Mouse (Mus musculus): ENCODE measurements around the gene Tbc1d1. TPM values are rescaled to one million over a fixed set of nuclear protein-coding genes. Genes with fewer than 3 reads are reported as not detected.
"Not testable (repeated sequence)": the region's sequence is repeated elsewhere in the genome, so short reads cannot be mapped to it uniquely, and the experiment has no call there.

Tbc1d1 gene
- total RNA-seq, 4 experiments from 2014 or later: 15.2 to 19.7 (median 18.1) TPM

DNA sequence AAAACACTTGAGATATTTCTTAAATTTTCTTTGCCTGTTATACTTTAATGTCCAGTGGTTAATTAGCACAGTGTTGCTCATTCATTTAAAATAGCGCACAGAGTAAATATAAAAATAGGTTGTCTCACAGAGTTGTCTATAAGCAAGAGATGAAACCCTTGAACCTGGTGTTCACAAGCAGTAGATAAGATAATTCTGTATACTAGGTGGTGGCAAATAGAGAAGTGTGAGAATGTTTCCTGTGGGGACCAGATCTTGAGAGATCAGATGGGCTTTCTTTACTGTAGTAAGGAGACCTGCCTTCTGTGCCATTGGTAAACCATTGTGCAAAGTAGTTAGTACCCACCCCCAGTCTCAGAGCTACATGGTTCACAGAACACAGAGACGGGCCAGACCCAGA, 192.1 kb downstream of the Tbc1d1 start:
- DNase-seq (ENCODE audit: low spot score in 2 of 2): no peak

- no peak for DNase-seq (ENCODE audit: low spot score in 2 of 2)
Observed at GRCm38 (mm10) chr5:64348780-64349179, 192.7 kb downstream of the Tbc1d1 start.

DNA sequence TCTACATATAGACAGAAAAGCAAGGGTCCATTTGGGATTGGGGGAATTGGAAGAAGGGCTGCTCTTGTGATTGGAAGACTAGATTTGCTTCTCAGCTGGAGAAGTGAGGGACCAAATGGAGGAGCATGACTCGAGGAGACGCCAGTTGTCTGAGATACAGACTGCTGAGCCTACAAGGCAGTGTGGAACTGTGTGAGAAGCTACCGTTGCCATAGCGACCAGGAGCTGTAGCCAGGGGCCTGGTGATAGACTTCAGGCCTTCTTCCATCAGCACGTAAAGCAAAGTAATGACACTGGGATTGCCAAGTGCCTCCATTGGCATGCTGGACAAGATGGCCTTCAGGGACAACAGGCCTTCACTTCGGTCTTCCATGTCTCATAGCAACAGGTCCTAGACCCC, 195.9 kb downstream of the Tbc1d1 start:
- no peak for DNase-seq (ENCODE audit: low spot score in 2 of 2)

DNA sequence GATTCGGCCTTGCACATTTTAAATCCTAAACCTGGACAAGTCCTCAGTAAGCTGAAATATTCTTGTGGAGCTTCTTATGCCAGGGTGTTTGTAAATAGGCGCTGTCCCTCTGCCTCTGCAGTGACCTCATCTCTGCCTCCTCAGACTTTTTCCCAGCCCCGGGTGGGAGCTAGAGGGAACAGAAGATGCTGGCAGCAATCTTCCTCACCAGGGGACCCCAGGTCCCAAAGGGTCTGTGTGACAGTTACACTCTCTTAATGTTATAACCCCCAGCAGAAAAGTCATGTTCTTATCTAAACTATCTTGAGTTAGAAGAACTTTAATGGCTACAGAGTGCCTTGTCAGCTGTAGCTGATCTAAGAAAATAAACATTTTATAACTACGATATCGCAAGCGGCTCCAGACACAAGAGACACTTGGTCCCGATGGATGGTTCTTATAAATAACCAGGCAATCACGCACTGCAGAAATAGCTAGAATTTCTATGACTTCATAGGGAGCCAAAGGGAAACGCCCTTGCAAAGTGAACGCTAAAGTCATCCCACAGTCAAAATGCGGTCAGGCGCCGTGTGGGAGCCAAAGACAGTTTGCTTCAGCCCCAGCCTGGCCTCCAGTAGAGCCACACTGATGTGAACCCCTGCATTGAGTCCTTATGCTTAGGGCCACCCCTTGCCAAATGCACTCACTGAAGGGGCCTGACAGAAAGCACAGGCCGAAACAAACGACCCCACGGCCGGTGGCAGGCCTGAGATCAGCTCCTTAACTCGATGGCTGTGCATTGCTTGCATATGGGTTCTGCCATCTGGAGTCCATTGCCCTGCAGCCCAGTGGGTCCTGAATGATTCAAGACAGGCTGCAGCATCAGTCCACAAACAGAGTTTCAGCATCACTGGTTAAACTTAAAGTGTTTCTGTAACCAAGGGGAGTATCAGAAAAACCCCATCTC, 202.8 kb downstream of the Tbc1d1 start:
- no peak for DNase-seq (ENCODE audit: low spot score in 2 of 2)

GRCm38 (mm10) chr5:64360147-64360875, 204.2 kb downstream of the Tbc1d1 start:
- no peak for DNase-seq (ENCODE audit: low spot score in 2 of 2)

GRCm38 (mm10) chr5:64360876-64361268, 204.8 kb downstream of the Tbc1d1 start:
- not testable (repeated sequence) for DNase-seq (ENCODE audit: low spot score in 2 of 2)

DNA sequence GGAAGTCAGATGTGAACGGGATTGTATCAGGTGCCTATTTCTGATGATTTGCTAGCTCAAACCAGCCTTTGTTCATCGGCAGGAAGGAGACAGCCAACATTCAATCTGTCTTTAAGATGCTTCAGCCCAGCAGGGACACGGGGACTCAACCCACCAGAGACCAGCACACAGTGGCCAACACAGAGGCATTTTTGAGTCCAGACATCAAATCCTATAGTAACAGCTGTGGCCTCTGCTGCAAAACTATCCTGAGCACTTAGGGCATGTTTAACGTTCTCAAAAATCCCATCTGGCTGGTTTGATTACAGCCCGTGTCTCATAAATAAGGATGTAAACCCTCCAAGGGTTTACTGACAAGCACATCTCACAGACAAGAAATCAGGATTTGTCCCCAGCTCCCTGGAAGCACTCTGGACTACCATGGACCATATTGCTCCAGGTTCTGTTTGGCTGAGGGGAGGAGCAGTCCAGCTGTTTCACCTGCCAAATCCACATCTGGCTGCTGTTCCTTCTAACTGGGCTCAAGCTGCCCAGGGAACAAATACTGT, 207.8 kb downstream of the Tbc1d1 start:
- no peak for DNase-seq (ENCODE audit: low spot score in 2 of 2)

GRCm38 (mm10) chr5:64364432-64365125, 208.5 kb downstream of the Tbc1d1 start:
- DNase-seq (ENCODE audit: low spot score in 2 of 2): peak in 1 of 2 experiments; percentile 36

GRCm38 (mm10) chr5:64365187-64366066, 209.3 kb downstream of the Tbc1d1 start:
- peak in 1 of 2 experiments; percentile 61 for DNase-seq (ENCODE audit: low spot score in 2 of 2)

- DNase-seq (ENCODE audit: low spot score in 2 of 2): no peak
Observed at GRCm38 (mm10) chr5:64366113-64366512, 210.0 kb downstream of the Tbc1d1 start.

GRCm38 (mm10) chr5:64367426-64367825, 211.3 kb downstream of the Tbc1d1 start:
- peak in 1 of 2 experiments; percentile 60 for DNase-seq (ENCODE audit: low spot score in 2 of 2)

DNA sequence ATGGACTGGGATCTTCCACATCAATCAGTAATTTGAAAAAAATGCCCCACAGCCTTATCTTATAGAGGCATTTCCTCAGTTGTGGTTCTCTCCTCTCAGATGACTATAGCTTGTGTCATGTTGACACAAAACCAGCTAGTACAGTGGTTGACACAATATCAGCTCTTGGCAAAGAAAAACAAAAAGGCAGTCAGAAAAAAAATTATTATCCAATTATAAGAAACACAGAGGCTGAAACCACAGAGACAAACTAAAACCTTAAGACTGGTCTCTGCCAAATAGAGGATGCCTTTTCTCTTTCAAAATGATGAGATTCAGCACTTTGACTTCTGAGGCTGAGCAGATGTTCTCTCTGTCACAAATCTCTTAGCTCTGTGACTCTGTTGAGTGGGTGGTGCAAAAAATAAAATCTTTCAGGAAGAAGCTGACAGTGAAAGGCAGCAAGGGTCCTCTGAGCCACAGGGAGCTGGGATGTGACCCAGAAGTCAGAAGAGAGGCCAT, 215.3 kb downstream of the Tbc1d1 start:
- no peak for DNase-seq (ENCODE audit: low spot score in 2 of 2)

GRCm38 (mm10) chr5:64372292-64372961, 216.3 kb downstream of the Tbc1d1 start:
- DNase-seq (ENCODE audit: low spot score in 2 of 2): no peak

GRCm38 (mm10) chr5:64373695-64374094, 217.6 kb downstream of the Tbc1d1 start:
- no peak for DNase-seq (ENCODE audit: low spot score in 2 of 2)

- DNase-seq (ENCODE audit: low spot score in 2 of 2): no peak
Observed at GRCm38 (mm10) chr5:64375851-64376250, 219.7 kb downstream of the Tbc1d1 start.

- no peak for DNase-seq (ENCODE audit: low spot score in 2 of 2)
Observed at GRCm38 (mm10) chr5:64376466-64376865, 220.4 kb downstream of the Tbc1d1 start.

- no peak for DNase-seq (ENCODE audit: low spot score in 2 of 2)
Observed at GRCm38 (mm10) chr5:64377705-64378104, 221.6 kb downstream of the Tbc1d1 start.

- DNase-seq (ENCODE audit: low spot score in 2 of 2): no peak
Observed at GRCm38 (mm10) chr5:64378591-64379275, 222.6 kb downstream of the Tbc1d1 start.

- no peak for DNase-seq (ENCODE audit: low spot score in 2 of 2)
Observed at GRCm38 (mm10) chr5:64379829-64380228, 223.7 kb downstream of the Tbc1d1 start.
